Mouse (Mus musculus) brown adipose tissue, adult 24 weeks (tissue): ENCODE results near the gene Prkcq. TPM values are rescaled to one million over a fixed set of nuclear protein-coding genes. Genes with fewer than 3 reads are reported as not detected.
"Not testable (repeated sequence)": the region's sequence is repeated elsewhere in the genome, so short reads cannot be mapped to it uniquely, and the experiment has no call there.

ENCODE experiments used
- H3K27ac ChIP-seq: fragments of 200-500 bp; replicated peaks from 2 replicates; pipeline ENCODE4 v1.5.1; 2012; ENCODE audit warnings: low read depth, mild to moderate bottlenecking, low read length
- H3K4me1 ChIP-seq: fragments of 200-500 bp; 2 replicates; pipeline ENCODE4 v1.6.1; 2012; ENCODE audit warnings: low read length, mixed read lengths; ENCODE audit not compliant: control insufficient read depth, insufficient read depth, insufficient read length
- H3K4me3 ChIP-seq: fragments of 200-500 bp; 2 replicates; pipeline ENCODE4 v1.5.1; 2012; ENCODE audit warnings: low read depth, mild to moderate bottlenecking, low read length, moderate library complexity; ENCODE audit not compliant: insufficient read depth
- polyA plus RNA-seq: library from polyadenylated mRNA; stranded (reverse); fragments of >200 nt; gene quantifications from 2 replicates; pipeline ENCODE4 v1.2.4, GENCODE M21; 2012; ENCODE audit not compliant: missing spikeins, insufficient read depth, insufficient read length

Prkcq gene
- polyA plus RNA-seq, 1 experiment: 1.9 TPM

- H3K4me1 ChIP-seq: no peaks in the 10 kb centered on the region
Observed at GRCm38 (mm10) chr2:11329407-11330224, 157.7 kb downstream of the Prkcq start.

DNA sequence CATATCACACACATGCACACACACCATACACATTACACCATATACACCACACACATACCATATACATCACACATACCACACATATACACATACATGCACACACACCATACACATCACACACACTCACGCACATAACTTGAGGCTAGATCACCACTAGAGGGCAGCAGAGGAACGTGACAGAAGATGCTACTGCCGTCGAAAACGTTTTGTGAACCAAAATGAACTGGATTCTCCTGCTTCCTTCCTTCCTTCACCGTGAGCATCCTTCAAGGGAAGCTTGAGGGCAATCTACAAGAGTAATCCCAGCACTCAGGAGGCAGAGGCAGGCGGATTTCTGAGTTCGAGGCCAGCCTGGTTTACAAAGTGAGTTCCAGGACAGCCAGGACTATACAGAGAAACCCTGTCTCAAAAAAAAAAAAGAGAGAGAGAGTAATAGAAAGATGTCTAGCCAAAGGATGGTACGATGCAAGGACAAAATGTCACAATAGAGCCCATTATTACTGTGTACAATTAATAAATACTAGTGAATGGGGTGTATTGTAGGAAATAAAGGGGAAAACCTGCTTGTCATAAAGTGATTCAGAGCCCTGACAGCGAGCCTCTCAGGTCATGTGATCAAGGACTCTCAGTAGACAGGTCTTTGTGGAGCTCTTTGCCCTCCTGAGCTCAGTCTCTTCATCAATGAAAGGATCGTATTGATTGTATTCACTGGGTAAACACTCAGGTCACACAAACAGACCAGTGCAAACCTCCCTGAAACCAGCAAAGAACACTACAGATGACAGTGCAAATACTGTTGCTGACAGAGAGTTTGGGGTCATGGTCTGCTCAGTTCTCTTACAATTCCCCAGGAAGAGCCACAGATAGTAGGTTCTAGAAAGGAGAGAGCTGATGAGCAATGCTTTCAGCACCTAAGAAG lies 159.9 kb downstream of the Prkcq start:
- Histone ChIP-seq H3K27ac (no peak overlapping the region), H3K4me3 (no peak overlapping the region), H3K4me1 (no peaks in the 10 kb centered on the region)

More at GRCm38 (mm10) chr2:11329407-11330224, 157.7 kb downstream of the Prkcq start:
- Histone ChIP-seq H3K4me3 (no peak overlapping the region), H3K27ac (no peak overlapping the region)

GRCm38 (mm10) chr2:11332469-11332868 lies 160.6 kb downstream of the Prkcq start:
- Histone ChIP-seq H3K4me1 (no peaks in the 10 kb centered on the region), H3K4me3 (no peak overlapping the region), H3K27ac (no peak overlapping the region)

DNA sequence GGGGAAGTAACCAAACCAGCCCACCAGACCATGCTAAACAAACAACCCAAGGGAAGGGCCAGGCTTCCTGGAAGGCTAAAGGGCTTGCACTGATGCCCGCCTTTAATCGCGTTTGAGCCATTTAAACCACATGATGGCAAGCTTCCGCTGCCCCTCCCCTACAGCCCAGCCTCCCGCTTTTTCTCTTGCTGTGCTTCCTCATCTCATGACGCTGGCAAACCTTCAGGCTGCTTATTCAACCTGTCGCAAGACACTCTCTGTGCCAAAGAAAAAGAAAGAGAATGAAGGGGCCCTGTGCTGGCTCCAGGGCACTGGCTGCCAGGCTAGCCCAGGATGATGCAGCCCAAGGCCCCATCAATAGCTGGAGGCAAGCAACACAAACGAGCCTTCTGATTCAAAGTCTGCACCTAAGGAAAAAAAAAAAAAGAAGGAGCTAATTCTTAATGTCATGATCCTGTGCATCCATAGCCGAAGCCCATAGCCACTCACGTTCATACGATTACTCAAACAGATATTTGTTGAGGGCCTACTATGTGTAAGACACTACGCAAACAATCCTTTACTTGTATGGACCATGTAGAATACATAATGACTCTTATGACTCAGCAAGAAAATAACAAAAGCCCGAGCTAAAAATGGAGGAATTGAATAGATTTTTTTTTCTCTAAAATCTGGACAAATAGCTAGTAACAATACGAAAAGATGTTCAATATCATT lies 161.6 kb downstream of the Prkcq start:
- no peak overlapping the region for H3K4me3 ChIP-seq
- no peak overlapping the region for H3K27ac ChIP-seq
- H3K4me1 ChIP-seq: no peaks in the 10 kb centered on the region

GRCm38 (mm10) chr2:11336320-11336719 lies 164.4 kb downstream of the Prkcq start:
- Histone ChIP-seq H3K4me1 (no peaks in the 10 kb centered on the region), H3K27ac (no peak overlapping the region), H3K4me3 (no peak overlapping the region)

DNA sequence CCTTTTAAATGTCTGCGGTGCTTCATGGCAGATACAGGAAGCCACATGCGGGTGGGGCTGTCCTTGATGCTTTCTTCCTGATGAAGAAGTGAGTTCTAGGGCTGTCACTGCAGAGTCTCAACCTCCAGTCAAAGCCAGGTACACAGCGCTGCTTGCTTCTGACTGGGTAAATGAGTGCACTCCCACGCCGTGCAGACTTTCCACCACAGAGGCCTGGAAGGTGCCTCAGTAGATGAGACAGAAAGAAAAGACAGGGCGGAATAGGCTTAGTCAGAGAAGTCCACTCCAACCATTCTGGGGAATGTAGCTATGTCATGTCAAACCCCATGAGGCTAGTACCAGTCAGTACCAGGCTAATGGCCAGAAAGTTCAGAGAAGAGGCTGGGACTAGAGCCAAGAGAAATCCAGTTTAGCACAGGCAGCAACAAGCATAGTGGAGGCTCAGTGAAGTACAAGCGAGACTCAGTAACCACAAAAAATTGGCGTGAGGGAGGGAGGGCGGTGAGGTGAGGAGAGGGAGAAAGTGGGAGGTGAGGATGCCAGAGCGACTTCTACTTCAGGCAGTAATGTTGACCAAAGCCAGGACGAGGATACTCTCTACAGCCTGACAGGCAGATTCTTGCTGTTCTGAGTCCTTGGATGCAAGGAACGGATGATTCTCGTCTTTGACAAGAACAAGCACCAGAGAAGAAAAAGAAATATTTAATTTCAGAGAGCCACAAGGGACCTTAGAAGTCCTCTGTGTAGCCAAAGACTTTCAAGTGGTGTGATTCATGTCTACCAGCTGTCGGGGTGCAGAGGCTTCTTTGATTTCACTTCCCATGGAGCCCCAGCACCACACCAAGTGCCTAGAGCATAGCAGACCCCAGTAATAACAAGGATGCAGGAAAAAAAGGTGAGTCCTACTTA lies 167.3 kb downstream of the Prkcq start:
- Histone ChIP-seq H3K4me1 (no peaks in the 10 kb centered on the region), H3K4me3 (no peak overlapping the region), H3K27ac (no peak overlapping the region)

DNA sequence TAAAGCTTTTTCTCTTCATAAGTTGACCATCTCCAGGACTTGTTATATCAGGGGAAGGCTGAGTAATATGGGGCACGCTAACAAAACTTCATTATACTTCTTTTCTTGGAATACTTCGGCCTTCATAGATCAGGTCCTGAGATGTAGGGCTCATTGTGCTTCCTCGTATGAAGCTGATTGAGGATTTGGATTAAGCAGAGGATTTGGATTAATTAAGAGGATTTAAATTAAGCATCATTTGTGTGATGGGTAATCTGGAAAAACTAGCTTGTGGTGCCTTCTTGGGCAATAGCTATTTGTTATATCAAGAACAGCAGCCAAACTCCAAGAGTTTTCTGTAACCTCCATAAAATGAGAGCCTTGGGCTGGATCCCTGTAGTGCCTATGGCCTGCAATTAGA lies 172.8 kb downstream of the Prkcq start:
- Histone ChIP-seq H3K4me1 (no peaks in the 10 kb centered on the region), H3K4me3 (no peak overlapping the region), H3K27ac (no peak overlapping the region)

DNA sequence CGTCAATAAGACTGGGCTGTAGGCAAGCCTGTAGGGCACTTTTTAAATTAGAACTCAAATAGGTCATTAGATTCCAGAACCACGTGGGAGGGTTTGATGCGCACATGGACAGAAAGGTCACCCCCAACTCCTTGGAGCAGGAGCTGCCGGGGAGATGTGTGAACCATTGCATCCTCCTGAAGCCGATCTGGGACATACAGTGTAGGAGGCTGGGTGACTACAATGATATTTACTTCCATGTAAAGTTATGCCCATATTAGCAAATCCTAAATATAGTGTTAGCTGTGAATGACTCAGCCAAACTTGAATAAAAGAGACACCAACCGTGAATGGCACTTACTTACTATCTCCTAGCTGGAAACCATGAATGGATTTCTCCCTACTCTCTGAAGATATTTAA lies 174.5 kb downstream of the Prkcq start:
- not testable (repeated sequence) for H3K4me1 ChIP-seq, H3K27ac ChIP-seq, H3K4me3 ChIP-seq

- no peak overlapping the region for H3K27ac ChIP-seq
- H3K4me1 ChIP-seq: no peaks in the 10 kb centered on the region
- no peak overlapping the region for H3K4me3 ChIP-seq
Observed at GRCm38 (mm10) chr2:11347791-11348190, 175.9 kb downstream of the Prkcq start.
